Mouse (Mus musculus) cortical plate, adult 2 months (tissue): ENCODE data around the gene Jarid2.

Source experiments
- CTCF ChIP-seq: fragments of 200-500 bp; IDR thresholded peaks from 2 replicates; pipeline ENCODE4 v1.5.1; 2011; ENCODE audit warnings: mild to moderate bottlenecking, control low read depth, low read length; ENCODE audit not compliant: insufficient read depth; ENCODE audit errors: extremely low read depth
- POLR2A ChIP-seq: fragments of 200-500 bp; IDR thresholded peaks from 2 replicates; pipeline ENCODE4 v1.6.1; 2011; ENCODE audit warnings: mild to moderate bottlenecking, low read length, control low read depth; ENCODE audit not compliant: insufficient read depth; ENCODE audit errors: extremely low read depth

- TF ChIP-seq CTCF: no peak
- TF ChIP-seq POLR2A: no peak
Measured at GRCm38 (mm10) chr13:44732442-44732974, 3.2 kb downstream of the Jarid2 start.
